Mouse (Mus musculus) kidney, postnatal 10 days (tissue): ENCODE measurements at regions not wholly inside any gene's neighbourhood (a gene's known extent, or its start where the extent isn't known, plus 50 kb on each side); places are given as distances from the start of the nearest gene placed in this dataset.

Source experiments
- DNase-seq: peaks from one replicate; pipeline ENCODE4 v3.0.0; 2021; ENCODE audit warnings: mixed read lengths

GRCm38 (mm10) chr14:16897747-16898544 lies 79.0 kb upstream of the Rarb start:
- peak; percentile 25 for DNase-seq

- no peak for DNase-seq
Measured at GRCm38 (mm10) chr14:16896974-16897373, 78.0 kb upstream of the Rarb start.

- DNase-seq = no peak
Measured at GRCm38 (mm10) chr14:16881249-16881648, 62.3 kb upstream of the Rarb start.

GRCm38 (mm10) chr14:16869221-16869620 lies 50.3 kb upstream of the Rarb start:
- DNase-seq = no peak
